Mouse (Mus musculus) thymus, adult 2 months (tissue): ENCODE results near the gene Btbd9.

ENCODE experiments used
- CTCF ChIP-seq: fragments of 200-500 bp; IDR thresholded peaks from 2 replicates; pipeline ENCODE4 v1.5.1; 2012; ENCODE audit warnings: mild to moderate bottlenecking, control low read depth, low read length, moderate library complexity, borderline replicate concordance; ENCODE audit not compliant: control insufficient read depth, poor library complexity, insufficient read depth; ENCODE audit errors: extremely low read depth
- POLR2A ChIP-seq: fragments of 200-500 bp; IDR thresholded peaks from 2 replicates; pipeline ENCODE4 v1.6.1; 2012; ENCODE audit warnings: mild to moderate bottlenecking, low read length, control low read depth, moderate library complexity; ENCODE audit not compliant: control insufficient read depth, poor library complexity, insufficient read depth; ENCODE audit errors: extremely low read depth

GRCm38 (mm10) chr17:30523783-30524182 lies 52.5 kb downstream of the Btbd9 start:
- TF ChIP-seq POLR2A = no peak
- no peak for TF ChIP-seq CTCF
